Mouse (Mus musculus) cerebellum, adult 11 months (tissue): ENCODE measurements around the gene Kifap3.

Experiments
- DNase-seq: peaks from one replicate; pipeline ENCODE4 v3.0.0; 2022

The Kifap3 gene

GRCm38 (mm10) chr1:163898291-163898764 lies 118.9 kb downstream of the Kifap3 start:
- no peak for DNase-seq

GRCm38 (mm10) chr1:163899575-163899974 lies 120.2 kb downstream of the Kifap3 start:
- no peak for DNase-seq

GRCm38 (mm10) chr1:163900168-163900567 lies 120.8 kb downstream of the Kifap3 start:
- no peak for DNase-seq

- no peak for DNase-seq
Measured at GRCm38 (mm10) chr1:163903411-163903810, 124.0 kb downstream of the Kifap3 start.

GRCm38 (mm10) chr1:163907007-163907811 lies 127.8 kb downstream of the Kifap3 start:
- DNase-seq: no peak

GRCm38 (mm10) chr1:163908389-163908788 lies 129.0 kb downstream of the Kifap3 start:
- DNase-seq: no peak

DNA sequence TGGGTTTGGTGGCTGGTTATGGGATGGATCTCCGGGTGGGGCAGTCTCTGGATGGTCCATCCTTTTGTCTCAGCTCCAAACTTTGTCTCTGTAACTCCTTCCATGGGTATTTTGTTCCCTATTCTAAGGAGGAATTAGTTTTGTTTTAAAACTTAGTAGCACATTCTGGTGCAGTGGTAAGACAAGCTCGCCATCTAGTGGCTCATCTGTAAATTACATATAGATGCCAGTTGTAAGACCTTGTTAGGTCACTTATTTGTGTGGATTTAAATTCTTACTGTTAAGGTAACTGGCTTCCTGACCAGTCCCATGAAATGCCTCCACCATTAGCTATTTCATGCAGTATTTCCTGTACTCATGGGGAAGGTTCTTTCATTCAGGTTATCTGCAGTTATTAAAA lies 131.0 kb downstream of the Kifap3 start:
- no peak for DNase-seq

- DNase-seq: no peak
Measured at GRCm38 (mm10) chr1:163910785-163911184, 131.4 kb downstream of the Kifap3 start.

DNA sequence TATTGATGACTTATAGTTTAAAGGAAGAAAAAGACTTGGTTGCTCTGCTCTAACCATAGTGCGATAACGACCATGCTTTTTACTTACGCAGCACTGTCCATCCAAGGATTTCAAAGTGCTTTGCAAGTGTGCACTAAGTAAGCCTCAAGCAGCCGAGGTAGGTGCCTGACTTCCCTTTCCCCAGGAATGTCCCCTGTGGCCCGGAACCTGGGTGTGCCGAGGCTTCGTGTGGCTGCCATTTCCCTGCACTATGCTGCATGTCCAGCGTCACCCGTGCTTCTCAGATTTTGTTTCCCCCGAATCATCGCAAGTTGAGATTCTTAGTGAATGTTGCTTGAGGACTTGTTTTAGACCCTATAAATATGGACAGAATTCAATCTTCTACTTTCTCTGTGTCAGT lies 132.6 kb downstream of the Kifap3 start:
- no peak for DNase-seq

DNA sequence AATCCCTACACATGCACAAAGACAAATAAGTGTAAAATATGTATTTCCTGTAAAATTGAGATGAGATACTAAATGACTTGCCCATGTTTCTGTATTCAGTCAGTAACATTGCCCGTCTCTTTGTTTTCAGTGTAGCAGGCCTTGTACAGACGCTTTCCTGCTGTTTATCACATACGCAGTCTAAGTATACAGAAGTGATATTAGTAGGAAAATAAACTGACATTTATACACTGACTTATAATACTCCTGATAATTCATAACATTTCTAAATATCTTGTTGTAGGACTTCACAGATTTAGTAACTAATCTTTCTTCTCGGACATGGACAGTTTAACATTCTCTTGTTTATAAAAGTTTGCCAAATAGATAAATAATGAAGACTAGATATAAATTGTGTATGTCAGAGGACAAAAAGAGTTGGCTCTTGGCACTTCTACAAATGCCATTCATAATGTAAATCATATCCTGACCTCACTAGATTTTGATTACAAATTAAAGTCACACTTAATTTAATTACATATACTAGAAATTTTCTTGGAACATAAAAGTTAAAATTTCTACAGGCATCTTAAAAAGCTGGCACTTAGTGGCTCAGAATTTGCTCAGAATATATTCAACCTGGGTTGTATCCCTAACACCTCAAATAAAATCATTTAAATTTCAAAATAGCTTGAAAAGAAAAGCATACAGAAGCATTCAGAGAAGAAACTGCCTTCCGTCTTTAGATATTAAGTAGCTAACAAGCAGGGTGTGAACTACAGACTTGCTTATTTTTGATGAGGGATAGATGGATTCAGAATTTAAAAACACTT lies 138.2 kb downstream of the Kifap3 start:
- DNase-seq: no peak

GRCm38 (mm10) chr1:163924093-163924492 lies 144.7 kb downstream of the Kifap3 start:
- no peak for DNase-seq

DNA sequence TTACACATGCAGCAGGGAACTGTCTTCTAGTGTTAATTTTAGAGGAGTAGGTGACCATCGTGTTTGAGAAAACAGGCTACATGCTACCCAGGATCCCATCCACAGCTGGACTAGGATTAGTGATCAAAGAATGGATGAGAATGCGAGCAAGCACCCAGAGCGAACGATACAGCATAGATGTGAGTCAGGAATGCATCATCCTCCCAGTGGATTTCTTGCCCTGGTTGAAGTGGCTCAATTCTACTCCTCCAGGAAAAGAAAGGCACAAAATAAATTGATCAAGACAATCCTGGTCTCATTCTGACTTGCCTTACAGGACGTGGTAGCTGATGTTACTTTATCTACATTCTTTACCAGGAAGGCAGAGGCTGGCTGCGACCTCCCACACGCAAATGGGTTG lies 149.5 kb downstream of the Kifap3 start, which contains the start of gene Scyl3:
Gene Scyl3 (plus strand): TSS at position 255 of the 400 bp plus-strand sequence.
- DNase-seq: no peak

GRCm38 (mm10) chr1:163929636-163930457 lies 150.5 kb downstream of the Kifap3 start:
- DNase-seq: peak; percentile 89

DNA sequence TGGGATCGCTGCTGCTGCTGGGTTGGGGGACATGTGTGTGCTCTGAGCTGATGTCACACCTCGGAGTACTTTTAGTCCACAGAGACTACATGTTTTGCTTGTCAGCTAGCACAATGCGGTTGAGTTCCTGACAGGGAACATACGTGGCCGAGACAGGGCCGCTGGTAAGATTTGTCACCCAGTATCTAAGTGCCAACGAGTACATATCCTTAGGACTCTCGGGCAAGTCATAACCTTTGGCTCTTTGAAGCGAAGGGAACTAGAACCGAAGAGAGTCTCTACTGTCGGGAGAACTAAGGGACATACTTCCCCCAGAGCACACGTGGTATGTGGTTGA lies 151.0 kb downstream of the Kifap3 start:
- DNase-seq: no peak

DNA sequence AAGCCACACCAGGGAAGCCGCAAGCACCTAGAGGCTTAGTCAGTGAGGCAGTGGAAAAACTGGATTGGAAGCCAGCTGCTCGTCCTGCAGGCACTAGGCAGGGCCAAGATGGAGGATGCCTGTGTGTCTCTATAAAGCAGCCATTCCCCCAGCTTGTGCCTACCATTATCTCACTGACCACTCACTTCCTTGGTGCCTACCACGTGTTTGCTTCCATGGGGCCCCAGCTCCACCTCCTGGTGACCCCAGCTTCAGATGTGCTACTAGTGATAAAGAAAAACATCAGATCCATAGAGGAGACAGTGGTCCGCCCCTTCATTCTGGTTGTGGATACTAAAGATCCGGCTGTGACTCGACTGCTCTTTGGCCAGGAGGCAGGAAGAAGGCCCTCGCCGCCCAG lies 152.4 kb downstream of the Kifap3 start:
- no peak for DNase-seq

DNA sequence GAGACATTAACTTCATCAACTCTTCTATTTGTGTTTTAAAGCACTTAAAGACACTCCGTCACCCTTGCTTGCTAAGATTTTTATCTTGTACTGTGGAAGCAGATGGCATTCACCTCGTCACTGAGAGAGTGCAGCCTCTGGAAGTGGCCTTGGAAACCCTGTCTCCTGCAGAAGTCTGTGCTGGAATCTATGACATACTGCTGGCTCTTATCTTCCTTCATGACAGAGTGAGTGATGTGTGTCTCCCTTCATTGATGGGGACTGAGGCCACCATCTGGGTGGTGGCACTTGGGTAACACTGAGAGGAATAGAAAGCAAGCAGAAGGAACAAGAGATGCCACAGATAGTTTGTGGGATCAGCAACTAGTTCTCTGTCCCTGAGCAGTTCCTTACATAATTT lies 155.2 kb downstream of the Kifap3 start:
- no peak for DNase-seq

DNA sequence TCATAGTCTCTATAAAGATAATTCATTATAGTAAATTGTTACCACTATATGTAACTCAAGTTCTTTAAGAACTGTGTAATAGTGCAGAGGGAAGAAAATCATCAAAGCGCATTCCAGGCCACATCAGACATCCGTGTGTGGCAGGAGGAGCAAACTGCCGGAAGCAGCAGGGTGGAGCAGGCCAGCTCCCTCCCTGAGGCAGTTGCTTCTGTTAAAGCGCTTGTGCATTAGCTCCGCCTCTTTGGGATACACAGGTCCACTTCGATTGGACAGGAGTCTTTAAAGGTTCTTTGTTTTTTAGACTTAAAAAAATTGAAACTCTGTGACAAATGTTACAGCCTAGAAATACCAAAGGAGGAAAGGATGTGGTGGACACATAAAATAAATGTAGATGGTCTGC lies 162.7 kb downstream of the Kifap3 start:
- DNase-seq: no peak

- DNase-seq: no peak
Measured at GRCm38 (mm10) chr1:163953396-163953795, 174.0 kb downstream of the Kifap3 start.

GRCm38 (mm10) chr1:163958036-163958435 lies 178.7 kb downstream of the Kifap3 start:
- no peak for DNase-seq

GRCm38 (mm10) chr1:163964008-163964689 lies 184.8 kb downstream of the Kifap3 start:
- DNase-seq: no peak
